Mouse (Mus musculus) heart, postnatal 25 days (tissue): ENCODE data around the gene Asb11. TPM values are rescaled to one million over a fixed set of nuclear protein-coding genes. Genes with fewer than 3 reads are reported as not detected.

Experiments
- DNase-seq: peaks from one replicate; pipeline ENCODE4 v3.0.0; 2022; ENCODE audit warnings: low spot score
- intact Hi-C: fragments of 180-260 bp; cut with DNase I; formaldehyde crosslinking; loops from one replicate; pipeline ENCODE4 v1.15.1; 2025
- total RNA-seq, 2 experiments: library from RNA; stranded (reverse); gene quantifications; 2 replicates each; pipeline ENCODE4 v1.2.3; 2021

Gene Asb11
- total RNA-seq, 2 experiments from 2014 or later = 97.6 to 139 TPM

DNA sequence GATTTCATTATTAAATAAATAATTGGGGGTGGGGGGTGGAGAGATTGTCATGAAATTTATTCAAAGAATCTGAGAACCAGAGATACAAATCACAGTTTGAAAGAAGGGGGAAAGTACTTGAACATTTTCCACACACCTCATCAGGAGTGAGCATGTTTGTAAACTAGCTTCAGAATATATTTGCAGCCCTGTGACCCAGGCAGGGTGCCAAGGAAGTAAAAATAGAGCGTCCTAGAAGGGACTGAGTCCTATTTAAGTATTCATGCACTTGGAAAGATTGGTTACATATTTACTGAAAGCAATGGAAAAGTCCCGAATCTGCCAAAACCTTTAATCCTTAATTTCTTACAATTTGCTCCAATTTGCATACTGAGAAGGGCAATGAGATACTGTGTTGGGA lies 3.3 kb downstream of the Asb11 start:
- intact Hi-C loops = no loop called here
- DNase-seq = no peak

DNA sequence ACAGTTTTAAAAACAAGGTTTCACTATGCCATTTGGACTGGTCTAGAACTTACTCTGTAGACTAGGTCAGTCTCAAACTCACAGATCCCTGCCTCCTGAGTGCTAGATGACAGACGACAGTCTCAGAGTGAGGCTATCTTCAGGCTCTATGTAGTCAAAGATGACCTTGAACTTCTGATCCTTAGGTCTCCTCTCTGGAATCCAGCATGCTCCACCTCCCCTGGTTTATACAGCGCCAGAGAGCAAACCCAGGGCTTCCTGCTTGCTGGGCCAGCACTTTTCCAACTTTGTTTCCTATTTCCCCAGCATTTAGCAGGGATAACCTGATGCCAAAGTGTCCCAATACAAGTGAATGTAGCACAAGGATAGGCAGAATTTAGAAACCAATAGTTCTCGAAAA lies 3.9 kb downstream of the Asb11 start:
- intact Hi-C loops = no loop called here
- no peak for DNase-seq

DNA sequence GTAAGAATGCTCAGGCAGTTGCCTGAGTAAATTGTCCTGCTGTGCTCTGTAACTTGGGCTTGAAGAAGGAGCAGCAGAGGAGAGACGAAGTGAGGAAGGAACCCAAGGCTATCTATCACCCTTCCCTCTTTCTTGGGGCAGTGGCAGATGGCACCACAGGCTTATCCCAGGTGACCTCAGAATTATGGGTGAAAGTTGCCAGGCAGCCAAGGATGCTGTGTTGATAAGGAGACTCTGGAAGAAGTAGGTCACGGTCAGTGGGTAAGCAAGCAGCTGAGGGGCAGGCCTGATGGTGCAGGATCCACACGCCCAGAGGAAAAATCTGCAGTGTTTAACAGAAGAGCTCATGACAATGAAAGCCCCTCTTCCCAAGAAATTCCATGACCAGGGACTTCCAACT lies 4.5 kb downstream of the Asb11 start:
- no peak for DNase-seq
- intact Hi-C loops = no loop called here

DNA sequence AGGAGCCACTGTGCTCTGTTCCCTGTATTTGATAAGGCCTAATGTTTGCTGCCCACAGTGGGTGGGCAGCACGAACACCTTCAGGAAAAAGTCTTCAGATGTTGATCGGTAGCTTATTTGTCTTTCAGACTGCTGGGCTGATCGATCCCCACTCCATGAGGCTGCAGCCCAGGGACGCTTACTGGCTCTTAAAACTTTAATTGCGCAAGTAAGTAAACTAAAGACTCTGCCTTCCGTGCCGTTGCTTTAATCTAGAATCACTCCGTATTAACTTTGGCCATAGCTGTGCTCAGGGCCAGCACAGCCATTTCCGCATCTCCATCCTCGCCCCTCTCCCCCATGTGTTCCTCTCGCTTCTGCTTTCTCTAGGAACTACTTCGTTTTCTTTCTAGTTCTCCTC lies 8.8 kb downstream of the Asb11 start:
- no peak for DNase-seq
- intact Hi-C loops = loop anchor here (5.0 kb wide), 1 partner anchor 48 kb away; no protein-coding TSS in a partner anchor

DNA sequence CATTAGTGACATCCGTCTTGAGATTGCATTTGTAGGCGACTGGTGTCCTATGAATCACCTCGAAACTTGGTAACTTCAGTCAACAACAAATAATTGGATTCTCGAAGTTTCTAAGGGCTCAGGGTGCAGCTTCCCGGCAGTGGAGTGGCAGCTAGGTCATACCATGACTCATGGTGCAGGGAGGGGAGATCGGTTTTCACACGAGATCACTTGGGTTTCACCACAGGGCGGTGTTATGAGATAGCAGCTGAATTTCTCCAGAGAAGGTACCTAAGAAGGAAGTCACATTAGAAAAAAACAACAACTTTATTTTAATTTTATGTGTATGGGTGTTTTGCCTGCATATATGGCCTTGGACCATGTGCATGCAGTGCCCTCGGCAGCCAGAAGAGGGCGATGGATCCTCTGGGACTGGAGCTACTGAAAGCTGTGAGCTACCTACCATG lies 9.3 kb downstream of the Asb11 start:
- intact Hi-C loops = loop anchor here (5.0 kb wide), 1 partner anchor 49 kb away; no protein-coding TSS in a partner anchor
- no peak for DNase-seq

DNA sequence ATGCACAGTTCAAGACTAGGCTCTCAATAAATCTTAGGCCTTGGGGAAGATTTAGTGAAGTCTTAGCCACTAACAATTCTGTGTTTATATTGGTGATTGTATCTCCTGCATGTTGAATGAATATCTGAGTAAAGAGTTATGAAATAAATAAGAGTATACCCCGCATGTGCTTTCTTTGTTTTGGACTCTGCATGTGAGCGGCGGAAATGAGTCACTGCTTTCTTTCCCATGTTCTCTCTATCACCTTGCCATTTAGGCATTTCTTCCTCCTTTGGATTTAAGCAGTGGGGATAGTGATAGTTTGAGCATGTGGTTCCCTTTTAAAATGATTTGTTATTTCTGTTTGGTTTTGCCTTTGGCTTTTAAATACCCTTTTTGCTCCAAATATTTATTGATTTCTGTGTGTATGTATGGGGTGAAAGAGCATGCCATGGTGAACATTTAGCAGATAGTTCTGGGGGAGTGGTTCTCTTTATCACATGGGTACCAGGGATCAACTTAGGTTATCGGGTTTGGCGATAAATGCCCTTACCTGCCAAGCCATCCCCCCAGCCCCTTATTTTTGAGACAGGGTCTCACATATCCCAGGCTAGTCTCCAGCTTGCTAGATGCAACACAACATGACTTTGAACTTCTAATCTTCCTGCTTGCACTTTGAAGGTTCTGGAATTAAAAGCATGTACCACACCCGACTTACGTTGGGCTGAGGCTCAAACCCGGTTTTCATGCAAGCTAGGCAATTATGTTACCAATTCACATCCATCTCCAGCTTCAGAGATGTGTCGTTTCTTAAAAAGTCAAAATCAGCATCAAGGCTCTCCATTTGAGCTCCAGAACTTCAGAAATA lies 10.3 kb downstream of the Asb11 start:
- intact Hi-C loops = loop anchor here (5.0 kb wide), 1 partner anchor 50 kb away; no protein-coding TSS in a partner anchor
- no peak for DNase-seq

DNA sequence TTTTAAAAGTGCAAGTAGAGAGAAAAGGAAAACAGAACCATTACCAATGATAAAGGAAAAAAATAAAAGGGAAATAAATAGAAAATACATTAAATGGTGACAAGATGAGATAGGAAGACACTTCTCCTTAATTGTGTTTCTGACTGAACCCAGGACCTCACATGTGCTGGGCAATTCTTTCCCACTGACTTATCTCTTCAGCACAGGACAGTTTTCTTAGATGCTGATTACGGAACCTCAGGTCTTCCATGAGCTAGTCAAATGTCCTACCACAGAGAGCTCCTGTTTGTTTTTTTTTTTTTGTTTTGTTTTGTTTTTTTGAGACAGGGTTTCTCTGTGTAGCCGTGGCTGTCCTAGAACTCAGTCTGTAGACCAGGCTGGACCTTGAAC lies 10.9 kb downstream of the Asb11 start:
- DNase-seq = no peak
- intact Hi-C loops = loop anchor here (5.0 kb wide), 1 partner anchor 50 kb away; no protein-coding TSS in a partner anchor

DNA sequence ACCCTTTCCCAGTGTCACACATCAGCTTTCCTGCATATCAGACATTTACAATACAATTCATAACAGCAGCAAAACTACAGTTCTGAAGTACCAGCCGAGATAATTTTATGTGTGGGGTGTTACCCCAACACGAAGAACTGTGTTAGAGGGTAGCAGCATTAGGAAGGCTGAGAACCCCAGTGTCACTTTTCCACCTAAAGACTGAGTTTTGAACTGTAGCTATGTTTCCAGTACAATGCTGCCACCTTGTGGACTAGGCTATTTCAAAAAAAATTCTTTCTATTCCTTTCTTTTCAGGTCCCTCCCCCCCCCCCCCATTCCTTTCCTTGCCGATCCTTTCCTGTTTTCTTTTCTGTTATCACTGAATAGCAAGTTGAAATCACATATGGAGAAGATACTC lies 12.4 kb downstream of the Asb11 start:
- intact Hi-C loops = loop anchor here (1.0 to 5.0 kb wide), 2 partner anchors 52 to 266 kb away; no protein-coding TSS in a partner anchor
- DNase-seq = no peak

DNA sequence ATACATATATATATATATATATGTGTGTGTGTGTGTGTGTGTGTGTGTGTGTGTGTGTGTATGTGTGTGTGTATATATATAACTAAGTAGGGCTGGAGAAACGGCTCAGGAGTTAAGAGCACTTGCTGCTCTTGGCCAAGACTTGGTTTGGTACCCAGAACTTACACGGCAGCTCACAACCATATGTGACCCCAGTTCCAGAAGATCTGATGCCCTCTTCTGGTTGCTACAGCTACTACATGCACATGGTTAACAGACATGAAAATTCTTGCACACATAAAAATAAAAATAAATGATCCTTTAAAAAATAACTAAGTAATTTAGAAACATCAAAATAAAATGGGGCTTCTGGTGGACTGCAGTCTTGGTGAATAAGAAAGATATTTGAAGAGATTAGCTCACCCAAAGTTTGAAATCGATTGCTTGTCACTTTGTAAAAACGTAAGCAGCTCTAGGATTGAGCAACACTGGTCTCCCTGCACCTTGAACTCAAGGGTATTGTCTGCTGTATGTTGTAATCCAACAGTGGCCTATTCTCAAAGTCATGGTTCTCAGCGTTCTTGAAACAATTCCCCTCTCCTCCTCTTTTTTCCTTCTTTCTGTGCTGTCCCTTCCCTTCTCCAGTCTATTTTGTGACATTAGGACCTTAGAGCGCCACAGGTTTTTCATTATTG lies 22.5 kb downstream of the Asb11 start:
- intact Hi-C loops = no loop called here
- no peak for DNase-seq

DNA sequence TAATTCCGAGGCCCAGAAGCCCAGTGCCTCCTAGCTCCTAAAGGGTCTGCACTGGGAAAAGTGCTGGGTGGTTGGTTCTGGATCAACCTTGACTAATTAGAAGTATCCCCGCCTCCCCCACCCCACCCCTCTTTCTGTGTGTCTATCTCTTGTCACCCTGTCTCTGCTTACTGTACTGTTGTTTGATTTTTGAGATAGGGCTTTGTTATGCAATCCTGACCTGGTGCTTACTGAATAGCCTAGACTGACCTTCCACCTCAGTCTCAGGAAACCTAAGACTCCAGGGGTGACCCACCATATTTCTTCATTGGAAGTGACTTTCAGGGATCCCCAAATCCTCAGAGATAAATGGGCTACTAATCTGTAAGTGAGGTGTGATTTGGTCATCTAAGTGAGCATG lies 65.5 kb downstream of the Asb11 start:
- intact Hi-C loops = no loop called here
- no peak for DNase-seq

DNA sequence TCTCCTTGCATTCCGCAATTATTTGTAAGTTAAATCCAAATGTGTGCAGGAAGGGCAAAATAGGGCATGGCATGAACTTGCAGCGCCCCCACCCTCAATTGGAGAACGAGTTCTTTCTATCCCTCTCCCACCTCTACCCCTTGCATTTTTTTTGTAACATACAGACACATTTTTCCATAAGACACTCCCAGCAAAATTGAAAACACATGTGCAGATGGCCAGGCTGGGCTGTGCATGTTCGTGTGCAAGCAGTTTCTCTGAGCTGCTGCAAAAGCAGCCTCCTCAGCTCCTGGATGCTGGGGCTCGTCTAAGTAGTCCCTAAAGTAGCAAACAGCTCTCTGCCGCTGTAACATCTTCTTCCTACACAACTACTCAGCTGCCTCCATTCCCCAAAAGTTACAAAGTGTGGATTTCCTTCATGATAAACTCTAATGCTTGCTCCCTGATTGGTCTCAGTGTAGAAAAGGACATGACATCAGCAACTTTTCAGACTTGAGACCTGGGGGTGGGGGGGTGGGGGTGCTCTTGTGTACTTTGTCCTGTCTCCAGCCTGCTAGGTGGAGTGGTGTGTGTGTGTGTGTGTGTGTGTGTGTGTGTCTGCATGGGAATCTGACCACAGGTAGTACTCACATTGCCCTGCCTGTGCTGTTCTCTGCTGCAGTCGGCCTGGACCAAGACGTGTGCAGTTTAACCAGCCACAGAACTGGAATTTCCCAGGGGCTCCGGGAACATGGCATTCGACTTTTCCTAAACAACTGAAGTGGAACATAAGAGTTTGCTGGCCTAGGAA lies 69.1 kb downstream of the Asb11 start, which contains the start of gene Asb9:
TSS of gene Asb9 (plus strand) at position 619 of the 790 bp plus-strand sequence.
- intact Hi-C loops = no loop called here
- no peak for DNase-seq

DNA sequence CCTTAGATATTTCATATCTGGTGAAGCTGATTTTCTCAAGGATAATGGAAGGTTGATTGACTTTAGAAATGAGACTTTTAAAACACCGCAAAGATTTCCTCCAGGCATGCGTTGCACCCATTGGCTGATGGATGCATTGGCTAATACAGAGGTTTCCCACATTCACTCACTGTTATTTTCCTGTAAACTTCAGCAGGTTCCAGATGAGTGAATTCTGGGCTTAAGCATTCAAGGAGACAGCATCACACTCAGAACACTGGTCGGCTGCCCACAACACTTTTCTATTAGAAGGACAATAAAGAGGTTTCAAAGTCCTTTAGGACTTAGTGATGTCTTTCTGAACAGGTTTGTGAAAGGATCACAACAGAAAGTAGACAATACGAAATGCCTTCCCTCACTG lies 70.3 kb downstream of the Asb11 start:
- DNase-seq = no peak
- intact Hi-C loops = no loop called here

DNA sequence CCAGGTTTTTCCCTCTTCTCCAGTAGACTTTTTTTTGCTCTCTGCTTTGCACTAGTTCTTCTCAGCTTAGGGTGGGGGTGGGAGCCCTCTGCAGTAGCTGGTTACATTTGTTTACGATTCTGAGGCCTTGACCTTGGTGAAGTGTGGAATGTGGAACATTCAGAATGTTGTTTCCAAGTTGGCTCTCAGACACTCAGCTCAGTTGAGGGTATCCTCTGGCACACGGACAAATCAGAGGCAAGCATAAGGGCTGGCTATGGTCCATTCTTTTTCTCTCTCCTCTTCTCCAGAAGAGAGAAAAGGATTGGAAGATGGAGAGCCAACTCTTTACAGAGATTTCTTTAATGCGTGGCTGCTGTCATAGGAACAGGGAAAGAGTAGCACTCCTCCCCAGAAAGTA lies 71.9 kb downstream of the Asb11 start:
- DNase-seq = no peak
- intact Hi-C loops = no loop called here

Other genes with a start within 250 kb of the Asb11 start
- gene Bmx, start 178.8 kb upstream of the Asb11 start, total RNA-seq = 1 to 10 TPM; 2.4 to 3.2 TPM
- gene Pir, start 167.6 kb upstream of the Asb11 start, total RNA-seq = 1 to 10 TPM; 3.4 to 3.6 TPM
- 1 to 10 TPM; 1.3 to 1.7 TPM for gene Vegfd, start 63.6 kb upstream of the Asb11 start, total RNA-seq
- 1 to 10 TPM; 2.3 to 3.1 TPM for gene Piga, start 17.2 kb upstream of the Asb11 start, total RNA-seq
- not detected for gene Asb9, start 69.3 kb downstream of the Asb11 start, total RNA-seq